Mouse (Mus musculus) adrenal gland, postnatal 10 days (tissue): ENCODE results near the gene Polr2a. TPM values are rescaled to one million over a fixed set of nuclear protein-coding genes. Genes with fewer than 3 reads are reported as not detected.
"Not testable (repeated sequence)": the region's sequence is repeated elsewhere in the genome, so short reads cannot be mapped to it uniquely, and the experiment has no call there.

Source experiments
- DNase-seq: peaks from one replicate; pipeline ENCODE4 v3.0.0; 2021; ENCODE audit warnings: mixed read lengths
- total RNA-seq, 2 experiments: library from RNA; stranded (reverse); gene quantifications; 2 replicates each; pipeline ENCODE4 v1.2.3; 2021

Polr2a gene
- total RNA-seq, 2 experiments from 2014 or later: 53.9 to 67.5 TPM

DNA sequence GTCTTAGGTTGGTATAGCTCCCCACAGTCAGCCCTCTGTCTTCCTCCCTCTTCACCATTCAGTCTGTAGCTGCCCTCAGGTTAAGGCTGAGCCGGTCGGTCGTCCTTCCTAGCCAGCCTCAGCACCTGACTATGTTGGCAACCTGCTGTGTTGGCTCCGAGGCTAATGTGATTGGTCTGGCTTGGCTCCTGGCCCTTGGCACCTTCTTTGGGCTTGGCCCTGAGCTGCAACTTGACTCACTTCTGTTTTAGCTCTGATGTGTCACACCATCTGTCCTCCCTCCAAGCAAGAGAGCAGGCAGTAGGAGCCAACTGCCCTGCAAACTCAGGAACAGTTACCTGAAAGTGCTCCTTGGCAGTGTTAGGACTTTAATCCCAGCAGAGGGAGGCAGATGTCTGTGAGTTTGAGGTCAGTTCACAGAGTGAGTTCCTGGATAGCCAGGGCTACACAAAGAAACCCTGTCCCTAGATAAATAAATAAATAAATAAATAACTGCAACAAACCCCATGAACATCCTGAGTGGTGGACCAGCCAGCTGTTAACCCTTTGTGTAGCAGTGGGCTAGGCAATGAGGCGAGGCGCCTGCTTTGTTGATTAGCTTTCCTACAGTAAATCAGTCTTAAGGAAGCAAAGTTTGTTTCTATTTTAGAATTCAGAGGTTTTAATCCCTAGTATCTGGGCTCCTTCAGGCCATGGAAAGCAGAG lies 51.5 kb downstream of the Polr2a start:
- peak; percentile 90 for DNase-seq

DNA sequence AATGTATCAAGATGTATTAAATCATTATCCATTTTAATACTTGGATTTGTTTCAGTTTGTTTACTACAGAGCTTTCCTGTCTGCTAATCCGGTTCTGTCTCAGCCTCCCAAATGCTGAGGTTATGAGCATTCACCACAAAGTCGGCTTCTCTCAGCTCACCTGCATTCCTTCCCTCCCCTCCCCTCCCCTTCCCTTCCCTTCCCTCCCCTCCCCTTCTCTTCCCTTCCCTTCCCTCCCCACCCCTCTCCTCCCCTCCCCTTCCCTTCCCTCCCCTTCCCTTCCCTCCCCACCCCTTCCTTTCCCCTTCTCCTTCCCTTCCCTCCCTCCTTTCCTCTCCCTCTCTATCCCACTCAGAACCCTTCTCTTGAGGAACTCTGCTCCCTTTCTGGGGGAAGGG lies 53.8 kb downstream of the Polr2a start:
- no peak for DNase-seq

DNA sequence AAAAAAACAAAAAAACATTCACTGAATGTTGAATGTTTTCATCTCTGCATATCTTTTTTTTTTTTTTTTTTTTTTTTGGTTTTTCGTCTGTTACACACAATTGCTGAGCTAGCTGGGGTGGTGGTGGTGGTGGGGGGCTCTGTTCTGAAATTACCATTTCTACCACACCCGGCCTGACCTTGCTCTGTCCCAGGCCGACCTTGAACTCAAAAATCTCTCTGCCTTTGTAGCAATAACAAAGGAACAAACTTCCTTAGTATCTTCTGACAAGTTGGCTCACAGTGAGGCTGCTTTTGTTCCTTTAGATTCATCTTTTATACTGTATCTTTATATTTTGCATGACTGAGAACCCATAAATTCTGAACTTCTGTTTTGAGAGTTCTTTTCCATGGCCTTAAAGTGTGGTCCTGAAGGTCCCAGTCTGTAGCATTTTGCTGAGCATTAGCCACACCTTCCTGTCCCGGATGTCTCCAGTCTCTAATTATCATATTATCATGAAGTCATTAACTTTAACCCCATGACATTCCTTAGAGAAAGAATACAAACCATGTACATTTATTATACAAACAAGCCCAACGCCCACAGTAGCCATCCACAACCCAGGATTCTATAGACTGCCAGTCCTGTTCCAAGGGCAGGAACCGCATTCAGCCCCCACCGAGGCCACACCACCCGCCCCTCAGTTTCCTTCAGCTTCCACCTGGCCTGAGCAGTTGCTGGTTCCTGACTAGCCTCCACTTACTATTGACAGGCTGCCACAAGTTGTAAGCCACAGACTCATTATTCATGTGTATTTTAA lies 54.4 kb downstream of the Polr2a start:
- DNase-seq: no peak

DNA sequence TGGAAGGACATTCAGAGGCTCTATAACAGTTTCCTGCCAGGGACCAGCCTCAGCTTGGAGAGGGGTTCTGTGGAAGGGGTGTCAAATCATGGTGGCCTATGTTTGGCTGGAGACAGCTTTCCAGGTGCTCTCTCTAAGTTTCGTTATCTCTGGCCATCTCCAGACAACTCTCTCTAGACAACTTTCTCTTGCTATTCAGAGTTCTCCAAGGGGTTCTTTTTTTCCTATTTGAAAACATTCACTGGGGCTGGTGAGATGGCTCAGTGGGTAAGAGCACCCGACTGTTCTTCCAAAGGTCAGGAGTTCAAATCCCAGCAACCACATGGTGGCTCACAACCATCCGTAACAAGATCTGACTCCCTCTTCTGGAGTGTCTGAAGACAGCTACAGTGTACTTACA lies 55.1 kb downstream of the Polr2a start:
- DNase-seq: not testable (repeated sequence)

DNA sequence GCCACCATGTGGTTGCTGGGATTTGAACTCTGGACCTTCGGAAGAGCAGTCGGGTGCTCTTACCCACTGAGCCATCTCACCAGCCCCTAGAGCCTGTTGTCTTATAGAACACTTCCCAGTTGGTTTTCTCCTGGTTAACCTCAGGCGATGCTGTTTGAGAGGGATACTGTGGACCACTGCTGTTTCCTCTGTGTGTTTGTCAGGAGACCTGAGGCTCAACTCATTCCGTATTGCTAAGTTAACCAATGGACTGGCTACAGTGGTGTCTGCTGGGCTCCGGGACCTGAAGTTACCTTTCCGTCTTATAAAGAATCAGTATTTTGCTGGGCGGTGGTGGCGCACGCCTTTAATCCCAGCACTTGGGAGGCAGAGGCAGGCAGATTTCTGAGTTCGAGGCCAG lies 55.6 kb downstream of the Polr2a start:
- not testable (repeated sequence) for DNase-seq

DNA sequence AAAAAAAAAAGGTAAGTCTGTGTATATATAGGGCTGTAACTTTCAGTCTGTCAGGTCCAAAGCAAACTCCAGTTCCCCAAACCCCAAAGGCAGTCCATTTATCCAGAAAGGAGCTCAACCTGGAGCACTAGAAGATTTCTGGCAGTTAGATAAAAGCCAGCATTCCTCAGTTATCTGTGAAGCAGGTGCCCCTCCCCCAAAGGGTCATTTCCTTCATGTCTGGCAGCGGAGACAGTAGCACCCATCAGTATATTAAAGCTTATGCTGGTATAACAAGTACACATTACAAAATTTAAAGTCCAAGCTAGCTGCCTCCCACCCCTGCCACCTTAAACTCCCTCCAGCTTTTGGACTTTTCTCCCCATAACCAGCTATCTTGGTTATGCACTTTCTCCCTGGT lies 58.8 kb downstream of the Polr2a start:
- no peak for DNase-seq

DNA sequence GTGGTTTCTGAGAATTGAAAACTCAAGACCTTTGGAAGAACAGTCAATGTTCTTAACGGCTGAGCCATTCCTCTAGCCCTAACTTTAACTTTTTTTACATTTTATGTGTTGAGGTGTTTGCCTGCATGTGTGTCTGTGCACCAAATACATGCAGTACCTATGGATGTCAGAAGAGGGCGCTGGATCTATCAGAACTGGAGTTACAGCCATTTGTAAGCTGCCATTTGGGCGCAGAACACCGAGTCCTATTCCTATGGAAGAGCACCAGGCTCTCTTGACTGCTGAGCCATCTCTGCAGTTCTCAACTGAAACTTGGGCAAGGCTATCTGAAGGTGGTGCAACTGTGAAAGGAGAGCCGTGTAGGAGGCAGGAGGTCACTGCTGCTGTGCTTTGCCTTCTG lies 59.9 kb downstream of the Polr2a start:
- no peak for DNase-seq

DNA sequence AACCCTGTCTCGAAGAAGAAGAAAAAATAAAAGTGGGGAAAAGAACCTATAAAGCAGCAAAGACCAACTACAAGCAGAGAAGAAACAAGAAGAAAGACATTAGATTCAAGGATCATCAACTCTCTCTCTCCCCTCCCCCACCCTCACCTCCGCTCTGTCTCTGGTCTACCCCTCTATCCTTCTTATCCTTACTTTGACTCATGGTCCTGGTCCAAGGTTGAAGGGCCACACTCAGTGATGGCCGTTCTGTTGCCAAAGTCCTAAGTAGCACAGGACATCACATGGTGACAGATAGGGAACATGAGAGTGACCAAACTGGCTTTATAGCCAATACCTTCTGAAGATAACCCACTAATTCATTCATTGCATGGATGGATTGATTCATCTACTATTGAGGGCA lies 61.0 kb downstream of the Polr2a start:
- no peak for DNase-seq

DNA sequence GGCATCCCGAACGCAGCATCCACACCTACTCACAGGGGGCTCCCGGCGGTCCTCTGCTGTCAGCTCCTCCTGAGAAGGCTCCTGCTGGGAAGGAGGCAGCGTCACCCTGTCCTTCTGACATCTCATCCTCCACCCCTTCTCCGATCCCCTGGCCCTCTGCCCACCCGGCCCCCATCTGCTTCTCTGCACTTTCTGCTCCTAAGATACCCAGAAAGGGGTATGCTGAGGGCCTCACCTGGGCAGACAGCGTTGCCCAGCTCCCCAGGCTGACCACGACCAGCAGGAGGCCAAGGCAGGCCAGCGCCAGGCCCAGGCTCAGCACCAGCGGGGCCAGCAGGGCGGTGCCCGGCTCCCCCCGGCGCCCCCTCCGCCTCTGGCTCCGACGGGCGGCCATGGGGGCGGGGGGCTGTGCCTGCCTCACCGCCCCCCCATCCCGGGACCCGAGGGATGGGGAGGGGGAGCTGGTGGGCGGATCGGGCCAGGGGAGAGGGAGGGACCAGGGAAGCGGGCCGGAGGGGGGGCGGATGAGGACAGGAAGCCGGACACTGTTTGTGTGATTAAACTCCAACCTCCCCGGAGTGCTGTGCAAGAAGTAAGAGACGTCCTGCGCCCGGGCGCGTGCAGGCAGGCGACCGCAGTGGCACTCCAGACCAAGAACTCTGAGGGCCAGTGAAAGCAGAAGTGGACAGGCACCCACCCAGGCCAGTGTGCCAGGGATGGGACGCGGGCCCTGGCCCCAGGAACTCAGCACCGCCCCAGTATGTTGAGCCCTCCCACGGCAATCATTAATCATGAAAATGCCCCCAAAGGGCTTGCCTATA lies 62.9 kb downstream of the Polr2a start, which contains the start of the genes Tnfsf12 and Tnfsfm13:
Gene Tnfsf12, minus strand, starts transcription at position 489 of the 821 bp plus-strand sequence.
Gene Tnfsfm13, minus strand, starts transcription at position 738 of the 821 bp plus-strand sequence.
- peak; percentile 82 for DNase-seq

DNA sequence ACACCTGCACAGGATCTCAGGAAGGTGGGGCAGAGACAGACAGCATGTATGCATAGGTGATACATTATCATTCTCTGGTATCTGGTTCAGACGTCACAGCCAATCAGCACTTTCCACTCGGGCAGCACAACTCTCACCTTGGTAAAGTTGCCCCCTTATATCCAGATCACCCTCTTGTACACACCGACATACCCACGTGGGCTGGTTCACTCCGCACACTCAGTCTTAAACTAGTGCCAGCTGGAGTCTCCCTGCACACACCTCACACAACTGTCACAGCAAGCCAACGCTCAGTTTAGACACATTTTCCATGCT lies 63.4 kb downstream of the Polr2a start:
- DNase-seq: no peak

DNA sequence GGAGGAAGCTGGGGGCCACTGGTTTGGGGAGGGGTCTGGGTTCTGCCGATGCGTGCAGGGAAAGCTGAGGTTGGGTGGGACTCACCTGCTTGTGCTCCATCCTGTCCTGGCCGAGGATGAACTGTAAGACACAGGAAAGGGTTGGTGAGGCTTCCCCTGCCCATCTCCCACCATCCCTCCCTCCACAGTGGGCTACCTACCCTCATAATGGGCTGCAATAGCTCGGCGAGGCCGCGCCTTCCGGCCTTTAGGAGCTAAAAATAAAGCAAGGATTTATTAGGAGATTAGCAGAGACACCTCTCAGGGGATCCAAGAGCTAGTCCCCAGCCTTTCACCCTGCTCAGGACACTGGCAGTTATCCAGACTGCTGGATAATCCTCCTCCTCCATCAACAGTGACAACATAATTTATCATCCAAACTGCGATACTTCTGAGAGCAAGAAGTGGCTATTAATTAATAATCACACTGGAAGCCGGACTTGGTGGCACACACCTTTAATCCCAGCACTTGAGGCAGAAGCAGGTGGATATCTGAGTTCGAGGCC lies 64.9 kb downstream of the Polr2a start:
- no peak for DNase-seq

DNA sequence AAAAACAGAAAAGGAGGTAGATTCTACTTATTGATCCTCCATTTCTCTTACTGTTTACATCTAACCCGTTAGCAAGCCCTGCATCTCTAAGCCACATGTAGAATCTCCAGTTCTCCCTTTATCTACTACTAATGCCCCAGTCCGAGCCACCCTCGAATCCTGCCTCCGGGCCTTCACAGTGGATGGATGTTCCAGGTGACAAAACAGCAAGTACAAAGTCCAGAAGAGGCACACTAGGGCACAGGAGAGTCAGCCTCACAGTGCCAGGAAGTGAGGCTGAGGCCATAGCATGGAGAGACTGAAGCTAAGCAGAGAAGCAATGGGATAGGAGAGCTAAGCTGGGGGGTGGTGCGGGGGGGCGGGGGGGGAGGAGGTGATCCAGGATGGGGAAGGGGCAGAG lies 65.6 kb downstream of the Polr2a start:
- no peak for DNase-seq

DNA sequence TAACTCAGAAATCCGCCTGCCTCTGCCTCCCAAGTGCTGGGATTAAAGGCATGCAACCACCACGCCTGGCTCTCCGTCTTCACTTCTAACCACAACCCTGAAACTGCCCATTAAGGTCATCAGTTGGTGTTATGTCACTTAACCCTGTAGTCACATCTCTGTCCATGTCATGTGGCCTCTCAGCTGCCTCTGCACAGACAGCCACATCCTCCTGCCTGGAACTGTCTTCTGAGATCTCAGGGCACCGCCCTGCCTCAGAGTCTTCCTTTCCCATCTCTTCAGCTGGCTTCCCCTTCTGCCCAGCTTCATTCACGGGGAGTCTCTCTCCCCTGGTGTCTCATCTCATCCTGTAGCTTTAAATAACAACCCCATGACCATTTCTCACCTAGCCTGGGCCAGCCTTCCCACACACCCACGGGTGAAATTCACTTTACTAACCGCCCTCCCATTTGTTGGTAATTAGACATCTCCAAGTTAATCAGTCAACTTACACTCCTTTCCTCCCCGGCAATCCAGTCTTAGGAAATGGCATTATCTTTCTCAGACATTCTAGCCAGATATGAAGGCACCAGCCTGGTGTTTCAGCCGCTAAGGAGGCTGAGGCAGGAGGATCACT lies 66.1 kb downstream of the Polr2a start:
- DNase-seq: no peak

DNA sequence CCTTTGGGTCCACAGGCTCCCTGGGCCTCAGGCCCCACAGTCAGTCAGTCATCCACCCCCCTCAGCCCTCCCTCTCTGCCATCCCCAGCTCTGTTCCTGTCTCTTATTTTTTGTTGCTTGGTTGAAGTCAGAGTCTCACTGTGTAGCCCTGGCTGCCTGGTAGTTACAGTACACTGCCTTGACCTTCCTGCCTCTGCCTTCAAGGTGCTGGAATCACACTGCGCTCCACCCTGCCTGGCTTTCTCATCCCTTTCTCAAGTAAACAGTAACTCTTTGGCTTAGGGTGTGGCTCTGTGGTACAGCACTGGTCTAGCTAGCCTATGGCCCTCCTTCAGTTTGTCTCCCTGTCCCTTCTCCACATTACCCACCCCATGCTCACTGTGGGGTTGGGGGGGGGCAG lies 68.5 kb downstream of the Polr2a start:
- no peak for DNase-seq

DNA sequence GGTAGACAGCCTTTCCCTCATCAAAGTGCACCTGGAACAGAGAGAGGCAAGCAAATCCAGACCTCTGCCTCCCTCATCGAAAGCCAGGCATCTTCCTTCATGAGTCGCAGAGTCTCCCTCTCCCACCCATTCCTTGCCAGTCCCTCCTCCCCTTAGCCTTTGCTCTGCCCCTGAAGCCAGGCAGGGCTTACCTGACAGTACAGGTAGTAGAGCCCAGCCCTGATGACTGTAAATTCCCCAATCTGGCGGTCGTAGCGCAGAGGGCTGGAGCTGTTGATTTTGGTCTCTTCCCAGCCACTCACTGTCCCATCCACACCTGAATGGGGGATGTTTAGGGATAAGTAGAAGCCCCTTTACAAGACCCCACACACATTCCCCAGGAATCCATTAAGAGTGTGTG lies 71.4 kb downstream of the Polr2a start:
- DNase-seq: no peak

DNA sequence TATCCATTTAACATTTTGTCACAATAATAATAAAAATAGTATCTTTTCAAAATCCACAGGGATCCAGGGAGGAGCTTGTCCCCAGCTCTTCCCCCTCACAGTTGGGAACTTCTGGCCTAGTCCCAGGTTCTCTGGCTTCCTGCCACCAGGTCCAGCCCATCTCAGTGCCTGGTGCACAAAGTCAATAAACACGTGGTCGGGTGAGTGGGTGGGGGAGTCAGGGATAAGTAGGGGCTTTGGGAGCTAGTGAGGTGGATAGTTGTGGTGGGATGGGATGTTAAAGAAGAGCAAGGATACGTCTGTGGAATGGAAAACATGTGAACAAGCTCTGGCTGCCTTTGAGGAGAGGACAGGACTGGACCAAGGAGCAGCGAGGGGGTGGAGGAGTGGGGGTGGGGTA lies 72.1 kb downstream of the Polr2a start:
- DNase-seq: peak; percentile 80

DNA sequence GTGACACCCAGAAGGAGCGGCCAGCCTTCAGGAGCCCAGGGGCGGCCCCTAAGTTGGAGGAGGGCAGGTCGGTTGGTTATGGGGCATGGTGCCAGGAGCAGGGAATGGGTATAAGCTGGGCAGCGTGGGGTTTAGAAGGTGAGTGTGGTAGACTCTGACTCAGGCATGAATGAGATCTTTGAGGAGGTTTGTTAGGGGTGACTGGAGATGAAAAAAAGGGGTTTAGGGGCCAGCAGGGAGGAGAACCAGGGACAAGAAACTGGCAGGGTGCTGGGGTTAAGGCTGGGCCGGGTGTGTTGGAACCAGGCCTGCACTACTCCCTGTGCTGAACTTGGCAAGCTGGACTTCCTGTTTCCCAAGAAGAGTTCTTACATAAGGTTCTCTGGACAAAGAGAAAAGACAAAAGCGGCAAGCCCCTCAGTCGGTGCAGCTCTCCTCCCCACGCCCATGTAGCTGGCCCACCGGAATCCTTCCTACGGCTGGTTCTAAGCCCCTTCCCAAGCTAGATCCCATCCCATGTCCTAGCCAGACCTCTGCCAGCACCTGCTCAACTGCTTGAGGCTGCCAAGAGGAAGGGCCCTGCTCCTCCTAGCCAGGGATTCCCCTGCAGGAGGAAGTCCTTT lies 72.8 kb downstream of the Polr2a start, which contains the start of gene Tnfsf13:
Gene Tnfsf13, minus strand, starts transcription at position 259 of the 623 bp plus-strand sequence.
- peak; percentile 83 for DNase-seq

DNA sequence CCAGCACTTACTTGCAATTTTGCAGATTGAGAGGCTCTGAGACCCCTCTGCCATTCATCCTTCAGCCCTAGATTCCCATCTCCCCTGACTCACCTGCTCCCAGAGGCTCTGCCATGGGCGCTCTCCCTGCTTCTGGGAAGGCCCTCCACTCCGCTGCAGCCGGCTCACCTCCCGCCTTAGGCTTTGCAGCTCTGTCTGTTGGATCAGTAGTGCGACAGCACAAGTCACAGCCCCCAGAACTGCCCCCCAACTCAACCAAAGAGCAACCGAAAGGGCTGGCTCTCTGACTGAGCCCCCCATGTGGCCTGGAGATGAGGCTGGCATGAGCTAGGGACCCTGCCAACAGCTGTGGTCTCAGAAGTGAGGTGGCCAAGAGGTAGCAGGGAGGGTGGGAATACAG lies 73.5 kb downstream of the Polr2a start:
- DNase-seq: peak; percentile 20

DNA sequence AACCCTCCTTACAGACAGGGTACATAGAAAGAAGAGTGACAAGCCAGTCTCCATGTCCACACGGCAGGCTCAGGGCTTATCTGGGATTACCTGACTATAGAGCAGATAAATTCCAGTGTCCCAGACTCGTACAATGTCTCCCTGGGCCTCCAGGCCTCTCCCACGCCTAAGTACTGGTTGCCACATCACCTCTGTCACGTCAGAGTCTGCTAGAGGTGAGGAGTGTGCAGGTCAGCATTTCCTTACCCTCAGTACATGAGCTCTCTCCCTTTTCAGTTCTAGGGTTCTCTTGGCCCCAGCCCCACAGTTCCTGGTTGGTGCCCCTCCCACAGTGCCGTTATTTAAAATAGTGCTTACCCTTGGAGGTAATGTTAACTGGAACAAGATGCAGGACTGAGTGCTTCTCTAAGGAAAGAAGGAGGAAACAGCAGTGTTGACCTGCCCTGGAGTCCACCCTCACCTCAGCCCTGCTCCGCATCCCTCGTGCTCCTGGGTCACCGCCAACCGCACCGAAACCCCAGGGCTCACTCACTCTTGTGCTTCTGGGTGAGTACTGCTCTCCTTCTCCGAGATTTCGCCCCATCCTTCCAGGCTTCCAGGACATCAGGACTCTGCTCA lies 74.2 kb downstream of the Polr2a start:
- DNase-seq: no peak
